Mouse (Mus musculus) liver, embryonic 15.5 days (tissue): ENCODE results near the gene Acly. TPM values are rescaled to one million over a fixed set of nuclear protein-coding genes. Genes with fewer than 3 reads are reported as not detected.
A peak's percentile ranks its signal among the peaks of the same experiment; 100 is the strongest.

Experiments
- ATAC-seq: fragments of 200-750 bp; cut with Nextera tagmentation; 2 replicates; pipeline ENCODE4 v1.8.0; 2017; ENCODE audit warnings: moderate number of reproducible peaks, mild to moderate bottlenecking, moderate library complexity; ENCODE audit not compliant: insufficient read depth
- H3K27ac ChIP-seq: fragments of 300-500 bp; sonication (generic); replicated peaks from 2 replicates; pipeline ENCODE4 v1.5.1; 2015; ENCODE audit warnings: mild to moderate bottlenecking, inconsistent platforms
- H3K27me3 ChIP-seq: fragments of 300-500 bp; sonication (generic); 2 replicates; pipeline ENCODE4 v1.6.1; 2015; ENCODE audit warnings: mild to moderate bottlenecking, inconsistent platforms
- H3K36me3 ChIP-seq: fragments of 300-500 bp; sonication (generic); replicated peaks from 2 replicates; pipeline ENCODE4 v1.6.1; 2015; ENCODE audit warnings: moderate library complexity, mild to moderate bottlenecking, inconsistent platforms
- H3K4me1 ChIP-seq: fragments of 300-500 bp; sonication (generic); replicated peaks from 2 replicates; pipeline ENCODE4 v1.6.1; 2015; ENCODE audit warnings: inconsistent platforms
- H3K4me2 ChIP-seq: fragments of 300-500 bp; sonication (generic); 2 replicates; pipeline ENCODE4 v1.6.1; 2015; ENCODE audit warnings: moderate library complexity, mild to moderate bottlenecking, inconsistent platforms
- H3K4me3 ChIP-seq: fragments of 300-500 bp; sonication (generic); replicated peaks from 2 replicates; pipeline ENCODE4 v1.5.1; 2015; ENCODE audit warnings: mild to moderate bottlenecking, inconsistent platforms
- H3K9ac ChIP-seq: fragments of 300-500 bp; sonication (generic); 2 replicates; pipeline ENCODE4 v1.6.1; 2015; ENCODE audit warnings: moderate library complexity, mild to moderate bottlenecking, inconsistent platforms
- H3K9me3 ChIP-seq: fragments of 300-500 bp; sonication (generic); replicated peaks from 2 replicates; pipeline ENCODE4 v1.6.1; 2016; ENCODE audit warnings: inconsistent platforms
- WGBS: fragments of 180-500 bp; shearing (Covaris S2); methylation state at CpG from one replicate; pipeline ENCODE4 v1.1.7; 2015; ENCODE audit warnings: mixed read lengths; ENCODE audit not compliant: insufficient replicate concordance; 5-methylcytosine and 5-hydroxymethylcytosine counted together
- polyA plus RNA-seq: library from polyadenylated mRNA; unstranded; fragments of >200 nt; fragmentation: Nextera tagmentation; extraction: Ambion mirVana; gene quantifications from 2 replicates; pipeline ENCODE4 v1.2.1, GENCODE M21; 2015

Acly gene
- polyA plus RNA-seq, 1 experiment from 2014 or later: 103 TPM

- Histone ChIP-seq H3K9ac (no peak overlapping the region), H3K4me3 (no peak overlapping the region), H3K36me3 (no peaks in the 10 kb centered on the region), H3K27me3 (peaks cover 16% of the 10 kb centered on the region), H3K9me3 (no peaks in the 10 kb centered on the region), H3K4me2 (no peak overlapping the region), H3K27ac (no peak overlapping the region), H3K4me1 (peaks cover 9% of the 10 kb centered on the region)
- ATAC-seq: no peak
- WGBS: 26% methylated on average over 5 of the region's 5 CpGs
These were observed 39.4 kb upstream of the Acly start for GRCm38 (mm10) chr11:100567229-100567628.

GRCm38 (mm10) chr11:100564703-100565102 is 36.9 kb upstream of the Acly start:
- Histone ChIP-seq H3K27me3 (no peaks in the 10 kb centered on the region), H3K9me3 (no peaks in the 10 kb centered on the region), H3K27ac (no peak overlapping the region), H3K4me2 (no peak overlapping the region), H3K9ac (no peak overlapping the region), H3K36me3 (no peaks in the 10 kb centered on the region), H3K4me3 (no peak overlapping the region), H3K4me1 (no peaks in the 10 kb centered on the region)
- 40% methylated on average over 6 of the region's 6 CpGs for WGBS
- ATAC-seq: no peak

GRCm38 (mm10) chr11:100564297-100564696 is 36.5 kb upstream of the Acly start:
- no peaks in the 10 kb centered on the region for H3K9me3 ChIP-seq

GRCm38 (mm10) chr11:100561748-100562147 is 33.9 kb upstream of the Acly start:
- Histone ChIP-seq H3K27me3 (no peaks in the 10 kb centered on the region), H3K9ac (no peak overlapping the region), H3K27ac (no peak overlapping the region), H3K4me2 (no peak overlapping the region), H3K9me3 (no peaks in the 10 kb centered on the region), H3K36me3 (no peaks in the 10 kb centered on the region), H3K4me1 (no peaks in the 10 kb centered on the region), H3K4me3 (no peak overlapping the region)
- WGBS: 57% methylated on average over 5 of the region's 5 CpGs
- no peak for ATAC-seq

More at GRCm38 (mm10) chr11:100564297-100564696, 36.5 kb upstream of the Acly start:
- no peak overlapping the region for H3K9ac ChIP-seq
- no peaks in the 10 kb centered on the region for H3K36me3 ChIP-seq
- H3K27me3 ChIP-seq: no peaks in the 10 kb centered on the region
- H3K27ac ChIP-seq: no peak overlapping the region
- WGBS: 75% methylated on average over 15 of the region's 15 CpGs
- no peaks in the 10 kb centered on the region for H3K4me1 ChIP-seq
- H3K4me2 ChIP-seq: no peak overlapping the region
- no peak for ATAC-seq
- H3K4me3 ChIP-seq: no peak overlapping the region

- no peak overlapping the region for H3K27ac ChIP-seq
- H3K4me3 ChIP-seq: no peak overlapping the region
- 54% methylated on average over 7 of the region's 7 CpGs for WGBS
- no peaks in the 10 kb centered on the region for H3K27me3 ChIP-seq
- no peaks in the 10 kb centered on the region for H3K9me3 ChIP-seq
- no peak for ATAC-seq
- no peak overlapping the region for H3K9ac ChIP-seq
- no peaks in the 10 kb centered on the region for H3K36me3 ChIP-seq
- H3K4me1 ChIP-seq: peaks cover 7% of the 10 kb centered on the region; the same call in 1 of the 2 replicates
- no peak overlapping the region for H3K4me2 ChIP-seq
These were observed 31.7 kb upstream of the Acly start for GRCm38 (mm10) chr11:100559476-100559875.

- H3K4me1 ChIP-seq: peaks cover 7% of the 10 kb centered on the region; the same call in 1 of the 2 replicates
- no peak overlapping the region for H3K9ac ChIP-seq
- H3K4me2 ChIP-seq: no peak overlapping the region
- no peaks in the 10 kb centered on the region for H3K36me3 ChIP-seq
- H3K9me3 ChIP-seq: no peaks in the 10 kb centered on the region
- no peak overlapping the region for H3K4me3 ChIP-seq
- H3K27ac ChIP-seq: no peak overlapping the region
- no peaks in the 10 kb centered on the region for H3K27me3 ChIP-seq
- ATAC-seq: no peak
- 57% methylated on average over 3 of the region's 3 CpGs for WGBS
These were observed 29.8 kb upstream of the Acly start for GRCm38 (mm10) chr11:100557563-100557962.

- ATAC-seq: 0 out of 2 replicates have a peak, but pooled peaks have one; percentile 42
- no peak overlapping the region for H3K27ac ChIP-seq
- no peak overlapping the region for H3K4me3 ChIP-seq
- H3K27me3 ChIP-seq: no peaks in the 10 kb centered on the region
- H3K4me1 ChIP-seq: peaks cover 7% of the 10 kb centered on the region; the same call in 1 of the 2 replicates
- peak overlapping the region; percentile 43; the same call in 1 of the 2 replicates for H3K4me2 ChIP-seq
- no peaks in the 10 kb centered on the region for H3K36me3 ChIP-seq
- no peak overlapping the region for H3K9ac ChIP-seq
- WGBS: 8% methylated on average over 11 of the region's 11 CpGs
- no peaks in the 10 kb centered on the region for H3K9me3 ChIP-seq
These were observed 27.8 kb upstream of the Acly start for GRCm38 (mm10) chr11:100555583-100555982.

GRCm38 (mm10) chr11:100552842-100553241 is 25.0 kb upstream of the Acly start:
- 65% methylated on average over 4 of the region's 4 CpGs for WGBS
- ATAC-seq: no peak
- H3K4me3 ChIP-seq: no peak overlapping the region
- H3K4me1 ChIP-seq: peaks cover 7% of the 10 kb centered on the region; the same call in 1 of the 2 replicates
- no peak overlapping the region for H3K27ac ChIP-seq
- H3K9me3 ChIP-seq: no peaks in the 10 kb centered on the region
- no peaks in the 10 kb centered on the region for H3K27me3 ChIP-seq
- no peak overlapping the region for H3K4me2 ChIP-seq
- H3K9ac ChIP-seq: no peak overlapping the region
- H3K36me3 ChIP-seq: no peaks in the 10 kb centered on the region

GRCm38 (mm10) chr11:100550101-100550500 is 22.3 kb upstream of the Acly start:
- Histone ChIP-seq H3K27me3 (no peaks in the 10 kb centered on the region), H3K9me3 (no peaks in the 10 kb centered on the region), H3K4me3 (no peak overlapping the region), H3K9ac (no peak overlapping the region), H3K4me2 (no peak overlapping the region), H3K27ac (no peak overlapping the region), H3K36me3 (no peaks in the 10 kb centered on the region), H3K4me1 (peaks cover 17% of the 10 kb centered on the region)
- WGBS: 65% methylated on average over 6 of the region's 6 CpGs
- ATAC-seq: no peak

- Histone ChIP-seq H3K4me3 (no peak overlapping the region), H3K4me2 (no peak overlapping the region), H3K9me3 (no peaks in the 10 kb centered on the region), H3K9ac (no peak overlapping the region), H3K27me3 (no peaks in the 10 kb centered on the region), H3K36me3 (no peaks in the 10 kb centered on the region), H3K4me1 (peaks cover 23% of the 10 kb centered on the region), H3K27ac (no peak overlapping the region)
- 64% methylated on average over 8 of the region's 8 CpGs for WGBS
- ATAC-seq: no peak
These were observed 21.7 kb upstream of the Acly start for GRCm38 (mm10) chr11:100549466-100549865.

GRCm38 (mm10) chr11:100548141-100548540 is 20.3 kb upstream of the Acly start:
- no peak for ATAC-seq
- Histone ChIP-seq H3K27ac (no peak overlapping the region), H3K4me1 (peaks cover 25% of the 10 kb centered on the region), H3K4me3 (no peak overlapping the region), H3K9me3 (no peaks in the 10 kb centered on the region), H3K9ac (no peak overlapping the region), H3K4me2 (no peak overlapping the region), H3K27me3 (no peaks in the 10 kb centered on the region), H3K36me3 (no peaks in the 10 kb centered on the region)
- 38% methylated on average over 6 of the region's 6 CpGs for WGBS

GRCm38 (mm10) chr11:100546955-100547354 is 19.2 kb upstream of the Acly start:
- Histone ChIP-seq H3K36me3 (no peaks in the 10 kb centered on the region), H3K4me3 (no peak overlapping the region), H3K4me2 (no peak overlapping the region), H3K27me3 (no peaks in the 10 kb centered on the region), H3K9ac (no peak overlapping the region), H3K4me1 (peaks cover 25% of the 10 kb centered on the region), H3K27ac (no peak overlapping the region), H3K9me3 (no peaks in the 10 kb centered on the region)
- no peak for ATAC-seq
- 69% methylated on average over 6 of the region's 6 CpGs for WGBS
